Mouse (Mus musculus): ENCODE measurements around the gene Sf3a1.

- TF ChIP-seq CTCF (IDR thresholded peaks at IDR 0.05; ENCODE audit: control insufficient read depth, insufficient read depth, low read length) (no peak), POLR2A (IDR thresholded peaks at IDR 0.05; ENCODE audit: borderline replicate concordance, control insufficient read depth, low read depth, low read length) (no peak)
These were observed 35.5 kb downstream of the Sf3a1 start for GRCm38 (mm10) chr11:4195597-4196031.
